Mouse (Mus musculus) neural tube, embryonic 13.5 days (tissue): Measurements from ENCODE around the gene Olfr1361. TPM values are rescaled to one million over a fixed set of nuclear protein-coding genes. Genes with fewer than 3 reads are reported as not detected.

Source experiments
- ATAC-seq: fragments of 200-750 bp; cut with Nextera tagmentation; 2 replicates; pipeline ENCODE4 v1.8.0; 2017; ENCODE audit warnings: low read depth, mild to moderate bottlenecking, moderate TSS enrichment, moderate library complexity
- H3K27ac ChIP-seq: fragments of 300-500 bp; sonication (generic); replicated peaks from 2 replicates; pipeline ENCODE4 v1.5.1; 2015; ENCODE audit warnings: moderate library complexity, mild to moderate bottlenecking, inconsistent platforms
- H3K27me3 ChIP-seq: fragments of 300-500 bp; sonication (generic); 2 replicates; pipeline ENCODE4 v1.6.1; 2015; ENCODE audit warnings: mild to moderate bottlenecking, inconsistent platforms
- H3K36me3 ChIP-seq: fragments of 300-500 bp; sonication (generic); 2 replicates; pipeline ENCODE4 v1.6.1; 2015; ENCODE audit warnings: mild to moderate bottlenecking, inconsistent platforms
- H3K4me1 ChIP-seq: fragments of 300-500 bp; sonication (generic); replicated peaks from 2 replicates; pipeline ENCODE4 v1.6.1; 2015; ENCODE audit warnings: inconsistent platforms
- H3K4me2 ChIP-seq: fragments of 300-500 bp; sonication (generic); 2 replicates; pipeline ENCODE4 v1.6.1; 2015; ENCODE audit warnings: inconsistent platforms, mild to moderate bottlenecking, moderate library complexity
- H3K4me3 ChIP-seq: fragments of 300-500 bp; sonication (generic); 2 replicates; pipeline ENCODE4 v1.5.1; 2015; ENCODE audit warnings: mild to moderate bottlenecking, inconsistent platforms
- H3K9ac ChIP-seq: fragments of 300-500 bp; sonication (generic); 2 replicates; pipeline ENCODE4 v1.6.1; 2015; ENCODE audit warnings: moderate library complexity, mild to moderate bottlenecking, inconsistent platforms
- H3K9me3 ChIP-seq: fragments of 300-500 bp; sonication (generic); 2 replicates; pipeline ENCODE4 v1.6.1; 2016; ENCODE audit warnings: inconsistent platforms
- WGBS: fragments of 180-500 bp; shearing (Covaris S2); methylation state at CpG from one replicate; pipeline ENCODE4 v1.1.7; 2015; 5-methylcytosine and 5-hydroxymethylcytosine counted together
- polyA plus RNA-seq: library from polyadenylated mRNA; unstranded; fragments of >200 nt; fragmentation: Nextera tagmentation; extraction: Ambion mirVana; gene quantifications from 2 replicates; pipeline ENCODE4 v1.2.1, GENCODE M21; 2015

The Olfr1361 gene
- not detected in 2 replicates for polyA plus RNA-seq

GRCm38 (mm10) chr13:21663286-21663685, at the start of gene Olfr1361:
Gene Olfr1361 (minus strand): TSS chr13:21663386.
- WGBS: 71% methylated on average over 2 of the region's 2 CpGs
- no peak within 1 kb of the TSS for H3K4me2 ChIP-seq
- no peaks in the 10 kb centered on the region for H3K4me1 ChIP-seq
- H3K27ac ChIP-seq: no peak within 1 kb of the TSS
- no peaks in the 10 kb centered on the region for H3K36me3 ChIP-seq
- H3K9me3 ChIP-seq: no peaks in the 10 kb centered on the region
- no peak for ATAC-seq
- no peak within 1 kb of the TSS for H3K4me3 ChIP-seq
- H3K27me3 ChIP-seq: no peaks in the 10 kb centered on the region
- no peak within 1 kb of the TSS for H3K9ac ChIP-seq

DNA sequence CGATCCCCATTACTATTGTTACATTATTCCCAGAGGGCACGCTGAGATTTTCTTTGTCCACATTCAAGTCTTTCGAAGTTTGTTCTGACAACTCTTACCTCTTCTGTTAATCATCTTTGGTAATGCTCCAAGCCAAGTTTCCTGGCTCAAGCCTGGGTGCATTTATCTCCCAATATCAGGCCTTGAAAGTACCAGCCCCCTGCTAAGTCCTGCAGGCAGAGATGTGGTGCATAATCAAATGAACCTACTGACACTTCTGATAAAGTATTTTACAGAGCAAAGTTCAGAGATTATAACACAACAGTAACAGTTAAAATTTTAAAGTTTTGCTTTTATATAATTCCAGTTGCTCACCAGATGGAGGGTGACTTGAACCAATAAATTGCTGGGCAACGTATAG, 48.5 kb upstream of the Olfr1361 start:
- no peaks in the 10 kb centered on the region for H3K27me3 ChIP-seq
- ATAC-seq: no peak
- no peak overlapping the region for H3K27ac ChIP-seq
- H3K36me3 ChIP-seq: no peaks in the 10 kb centered on the region
- peak overlapping the region; percentile 59 for H3K4me3 ChIP-seq
- H3K9me3 ChIP-seq: no peaks in the 10 kb centered on the region
- 28% methylated on average over 4 of the region's 4 CpGs for WGBS
- H3K4me2 ChIP-seq: peak overlapping the region; percentile 68
- peak overlapping the region; percentile 55 for H3K9ac ChIP-seq
- peaks cover 18% of the 10 kb centered on the region for H3K4me1 ChIP-seq

DNA sequence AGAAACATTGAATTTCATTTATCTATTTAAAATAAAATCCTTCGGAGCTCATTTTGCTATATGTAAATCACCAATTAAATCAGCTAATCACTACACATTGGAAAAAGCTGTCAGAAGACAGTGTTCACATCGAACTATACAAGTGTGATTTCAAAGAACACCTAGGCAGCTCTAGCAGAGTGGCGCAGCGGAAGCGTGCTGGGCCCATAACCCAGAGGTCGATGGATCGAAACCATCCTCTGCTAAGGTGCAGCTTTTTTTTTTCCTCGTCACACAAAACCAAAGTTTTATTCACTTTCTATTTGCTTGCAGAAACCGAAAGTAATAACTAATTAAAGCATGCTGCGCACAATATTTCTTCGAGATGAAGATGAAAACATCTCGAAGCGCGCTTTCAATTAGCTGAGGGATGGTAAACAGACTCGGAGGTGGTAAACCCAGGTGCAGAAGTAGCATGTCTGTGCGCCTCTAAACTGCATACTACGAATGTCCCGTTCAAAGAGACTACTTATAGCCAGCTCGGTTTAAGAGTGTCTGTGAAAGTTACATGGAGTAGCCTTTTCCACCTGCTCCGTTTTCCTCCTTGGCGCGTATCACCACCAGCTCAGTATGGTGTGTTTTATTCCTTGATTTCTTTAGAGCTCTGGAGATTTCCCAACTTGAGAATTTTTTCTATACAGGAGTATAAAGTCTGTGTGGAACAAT, 47.8 kb upstream of the Olfr1361 start:
- 2% methylated on average over 22 of the region's 22 CpGs for WGBS
- H3K36me3 ChIP-seq: no peaks in the 10 kb centered on the region
- peak overlapping the region; percentile 55 for H3K9ac ChIP-seq
- ATAC-seq: peak; percentile 80
- H3K4me1 ChIP-seq: peaks cover 18% of the 10 kb centered on the region
- no peaks in the 10 kb centered on the region for H3K27me3 ChIP-seq
- H3K27ac ChIP-seq: no peak overlapping the region
- H3K9me3 ChIP-seq: no peaks in the 10 kb centered on the region
- peak overlapping the region; percentile 59 for H3K4me3 ChIP-seq
- H3K4me2 ChIP-seq: peak overlapping the region; percentile 68

DNA sequence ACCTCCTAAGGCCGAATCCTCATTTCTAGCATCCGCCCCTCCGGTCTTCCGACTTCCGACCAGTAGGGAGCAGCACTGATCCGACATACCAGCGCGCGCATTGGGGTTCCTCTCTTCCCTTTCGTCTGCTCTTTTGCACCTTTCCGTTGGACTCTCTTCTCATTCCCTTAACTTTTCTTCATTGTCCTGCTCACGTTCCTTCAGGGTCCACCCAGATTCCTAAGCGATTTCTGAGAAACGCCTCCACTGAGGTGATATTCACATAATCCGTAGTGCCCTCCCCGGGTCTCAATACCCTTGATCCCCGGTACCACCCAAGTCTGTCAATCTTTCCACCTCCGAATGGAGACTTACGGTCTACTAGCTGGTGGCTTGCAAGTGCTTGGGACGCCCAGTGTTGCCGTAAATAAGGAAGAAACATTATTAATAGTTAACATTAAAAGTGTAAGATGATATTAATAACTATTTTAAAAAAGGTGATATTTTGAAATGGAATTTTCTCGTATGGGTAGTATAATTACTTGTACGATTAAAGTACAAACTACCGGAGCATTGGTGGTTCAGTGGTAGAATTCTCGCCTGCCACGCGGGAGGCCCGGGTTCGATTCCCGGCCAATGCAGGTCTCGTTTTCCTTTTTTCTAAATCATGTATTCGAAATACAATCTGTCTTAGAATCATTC, 47.0 kb upstream of the Olfr1361 start:
- Histone ChIP-seq H3K9me3 (no peaks in the 10 kb centered on the region), H3K27me3 (no peaks in the 10 kb centered on the region), H3K4me2 (peak overlapping the region; percentile 68), H3K27ac (peak overlapping the region; percentile 73), H3K4me1 (peaks cover 13% of the 10 kb centered on the region), H3K4me3 (peak overlapping the region; percentile 59), H3K9ac (peak overlapping the region; percentile 72), H3K36me3 (no peaks in the 10 kb centered on the region)
- WGBS: under 1% methylated on average over 32 of the region's 32 CpGs
- ATAC-seq: peak; percentile 86

DNA sequence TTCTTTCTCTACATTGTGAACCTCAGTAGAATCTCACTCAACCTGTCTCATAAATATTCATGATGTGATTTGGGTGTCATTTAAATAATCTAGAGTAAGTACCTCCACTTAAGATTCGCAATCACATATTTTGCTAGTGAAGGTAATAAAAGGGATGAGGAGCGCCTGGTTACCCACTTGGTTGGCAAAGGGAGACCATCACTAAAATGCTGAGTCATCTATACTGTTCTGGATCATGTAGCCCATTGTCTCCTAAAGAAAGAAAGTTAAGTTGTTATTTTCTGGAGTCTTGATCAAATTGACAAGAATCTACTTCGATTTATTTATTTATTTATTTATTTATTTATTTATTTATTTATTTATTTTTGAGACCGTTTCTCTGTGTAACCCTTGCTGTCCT, 43.5 kb upstream of the Olfr1361 start:
- 75% methylated on average over 4 of the region's 4 CpGs for WGBS
- H3K36me3 ChIP-seq: no peaks in the 10 kb centered on the region

GRCm38 (mm10) chr13:21697811-21698210, 34.6 kb upstream of the Olfr1361 start, which contains the start of gene Olfr1359:
Gene Olfr1359 (plus strand): TSS chr13:21698111.
- no peak within 1 kb of the TSS for H3K9ac ChIP-seq
- no peaks in the 10 kb centered on the region for H3K4me1 ChIP-seq
- no peaks in the 10 kb centered on the region for H3K36me3 ChIP-seq
- no peaks in the 10 kb centered on the region for H3K9me3 ChIP-seq
- no peaks in the 10 kb centered on the region for H3K27me3 ChIP-seq
- no peak for ATAC-seq
- H3K4me3 ChIP-seq: no peak within 1 kb of the TSS
- H3K4me2 ChIP-seq: no peak within 1 kb of the TSS
- H3K27ac ChIP-seq: no peak within 1 kb of the TSS

More for the DNA sequence above, 43.5 kb upstream of the Olfr1361 start:
- no peak overlapping the region for H3K27ac ChIP-seq
- no peak overlapping the region for H3K4me2 ChIP-seq
- H3K27me3 ChIP-seq: no peaks in the 10 kb centered on the region
- no peak overlapping the region for H3K4me3 ChIP-seq
- H3K4me1 ChIP-seq: peaks cover 7% of the 10 kb centered on the region; the same call in 1 of the 2 replicates
- H3K9ac ChIP-seq: no peak overlapping the region
- H3K9me3 ChIP-seq: no peaks in the 10 kb centered on the region
- no peak for ATAC-seq

GRCm38 (mm10) chr13:21677305-21677704, 14.1 kb upstream of the Olfr1361 start, which contains the start of gene Olfr1360:
Gene Olfr1360 (minus strand): TSS chr13:21677405.
- WGBS: 80% methylated on average over 2 of the region's 2 CpGs
- no peak for ATAC-seq
- Histone ChIP-seq H3K4me1 (no peaks in the 10 kb centered on the region), H3K9ac (no peak within 1 kb of the TSS), H3K27ac (no peak within 1 kb of the TSS), H3K9me3 (no peaks in the 10 kb centered on the region), H3K4me2 (no peak within 1 kb of the TSS), H3K27me3 (no peaks in the 10 kb centered on the region), H3K4me3 (no peak within 1 kb of the TSS), H3K36me3 (no peaks in the 10 kb centered on the region)

DNA sequence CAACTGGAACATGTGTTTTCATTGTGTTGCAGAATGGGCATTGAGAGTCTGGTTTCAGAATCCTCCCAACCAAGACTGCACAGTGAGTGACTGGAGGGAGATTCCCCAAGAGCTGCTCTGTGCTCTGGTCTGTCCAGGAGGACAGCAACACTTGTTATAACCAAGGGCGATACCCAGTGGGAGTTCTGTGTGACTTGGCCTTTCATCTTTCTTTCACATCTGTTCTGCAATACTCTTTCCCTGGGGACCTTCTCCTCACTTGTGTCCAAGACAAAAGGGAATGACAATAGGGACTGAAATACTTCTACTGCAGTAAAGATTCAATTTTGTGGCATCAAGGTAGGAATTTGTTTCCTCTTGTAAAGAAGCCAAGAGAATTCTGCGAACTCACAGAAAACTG, 20.8 kb downstream of the Olfr1361 start, which contains the start of gene Olfr11:
Gene Olfr11 (minus strand): TSS at position 101 of the 400 bp plus-strand sequence.
- no peaks in the 10 kb centered on the region for H3K4me1 ChIP-seq
- no peak within 1 kb of the TSS for H3K9ac ChIP-seq
- WGBS: 79% methylated on average over 2 of the region's 2 CpGs
- no peak within 1 kb of the TSS for H3K27ac ChIP-seq
- H3K4me2 ChIP-seq: no peak within 1 kb of the TSS
- ATAC-seq: no peak
- no peaks in the 10 kb centered on the region for H3K9me3 ChIP-seq
- no peak within 1 kb of the TSS for H3K4me3 ChIP-seq
- H3K27me3 ChIP-seq: no peaks in the 10 kb centered on the region
- H3K36me3 ChIP-seq: no peaks in the 10 kb centered on the region

GRCm38 (mm10) chr13:21613922-21614321, 49.3 kb downstream of the Olfr1361 start, which contains the start of gene Olfr1362:
Gene Olfr1362 (minus strand): TSS chr13:21614022.
- H3K27ac ChIP-seq: no peak within 1 kb of the TSS
- no peaks in the 10 kb centered on the region for H3K27me3 ChIP-seq
- no peak within 1 kb of the TSS for H3K9ac ChIP-seq
- ATAC-seq: no peak
- H3K4me2 ChIP-seq: no peak within 1 kb of the TSS
- no peak within 1 kb of the TSS for H3K4me3 ChIP-seq
- H3K36me3 ChIP-seq: no peaks in the 10 kb centered on the region
- no peaks in the 10 kb centered on the region for H3K9me3 ChIP-seq
- H3K4me1 ChIP-seq: no peaks in the 10 kb centered on the region

Other genes with a start within 250 kb of the Olfr1361 start
- 3.4 and 3.9 TPM in 2 replicates for gene Pgbd1, start 222.3 kb downstream of the Olfr1361 start, polyA plus RNA-seq
- gene Zscan26, start 209.7 kb downstream of the Olfr1361 start, polyA plus RNA-seq: 23.5 and 27.9 TPM in 2 replicates
- gene Nkapl, start 194.9 kb downstream of the Olfr1361 start, polyA plus RNA-seq: 3.2 and 3.9 TPM in 2 replicates
- 8.9 and 9.0 TPM in 2 replicates for gene Zkscan4, start 184.5 kb downstream of the Olfr1361 start, polyA plus RNA-seq
- gene Gm10065, start 183.9 kb downstream of the Olfr1361 start, polyA plus RNA-seq: not detected in 2 replicates
- gene AK157302, start 168.2 kb downstream of the Olfr1361 start, polyA plus RNA-seq: 0.71 and 0.96 TPM in 2 replicates
- gene Gm11273, start 162.0 kb downstream of the Olfr1361 start, polyA plus RNA-seq: 9.0 and 17.5 TPM in 2 replicates
- 5.2 and 5.6 TPM in 2 replicates for gene Zkscan8, start 132.3 kb downstream of the Olfr1361 start, polyA plus RNA-seq
- 0.13 and 0.32 TPM in 2 replicates for gene Olfr1366, start 120.6 kb downstream of the Olfr1361 start, polyA plus RNA-seq
- not detected in 2 replicates for gene Olfr1535, start 103.5 kb downstream of the Olfr1361 start, polyA plus RNA-seq
- not detected in 2 replicates for gene Olfr1364, start 81.6 kb downstream of the Olfr1361 start, polyA plus RNA-seq
- not detected in 2 replicates for gene Olfr1362, start 49.4 kb downstream of the Olfr1361 start, polyA plus RNA-seq
- 0.07 TPM in 1 of 2 replicates, not detected in the other for gene Olfr11, start 20.9 kb downstream of the Olfr1361 start, polyA plus RNA-seq
- gene Olfr1360, start 14.0 kb upstream of the Olfr1361 start, polyA plus RNA-seq: not detected in 2 replicates
- not detected in 2 replicates for gene Olfr1359, start 34.7 kb upstream of the Olfr1361 start, polyA plus RNA-seq
- 1.4 and 1.5 TPM in 2 replicates for gene Hist1h2bl, start 52.8 kb upstream of the Olfr1361 start, polyA plus RNA-seq
- 5.9 TPM in 1 of 2 replicates, not detected in the other for gene Hist1h2ai, start 53.0 kb upstream of the Olfr1361 start, polyA plus RNA-seq
- 2.7 and 3.3 TPM in 2 replicates for gene Hist1h3h, start 54.3 kb upstream of the Olfr1361 start, polyA plus RNA-seq
- gene Hist1h2bm, start 58.7 kb upstream of the Olfr1361 start, polyA plus RNA-seq: 1.2 and 1.4 TPM in 2 replicates
- 1.0 and 1.7 TPM in 2 replicates for gene Hist1h4j, start 71.7 kb upstream of the Olfr1361 start, polyA plus RNA-seq
- 0.84 and 3.9 TPM in 2 replicates for gene Hist1h4k, start 87.1 kb upstream of the Olfr1361 start, polyA plus RNA-seq
- 6.0 and 7.6 TPM in 2 replicates for gene Hist1h2ak, start 90.4 kb upstream of the Olfr1361 start, polyA plus RNA-seq
- 0.73 and 1.1 TPM in 2 replicates for gene Hist1h2bn, start 90.7 kb upstream of the Olfr1361 start, polyA plus RNA-seq
- gene Hist1h1b, start 117.2 kb upstream of the Olfr1361 start, polyA plus RNA-seq: 3.2 and 5.8 TPM in 2 replicates
- 32.1 and 33.9 TPM in 2 replicates for gene Hist1h3i, start 120.0 kb upstream of the Olfr1361 start, polyA plus RNA-seq
- not detected in 2 replicates for gene Hist1h2an, start 123.8 kb upstream of the Olfr1361 start, polyA plus RNA-seq
- 0.52 and 1.4 TPM in 2 replicates for gene Hist1h2bp, start 124.1 kb upstream of the Olfr1361 start, polyA plus RNA-seq
- gene Hist1h2bq, start 146.8 kb upstream of the Olfr1361 start, polyA plus RNA-seq: 4.3 and 4.4 TPM in 2 replicates
- gene Hist1h2ao, start 147.1 kb upstream of the Olfr1361 start, polyA plus RNA-seq: not detected in 2 replicates
- not detected in 2 replicates for gene Hist1h4m, start 148.4 kb upstream of the Olfr1361 start, polyA plus RNA-seq
- gene Hist1h4n, start 168.8 kb upstream of the Olfr1361 start, polyA plus RNA-seq: 7.0 and 7.5 TPM in 2 replicates
- gene Hist1h2ap, start 170.1 kb upstream of the Olfr1361 start, polyA plus RNA-seq: 641 and 649 TPM in 2 replicates
- 3.9 and 5.2 TPM in 2 replicates for gene Hist1h2br, start 170.4 kb upstream of the Olfr1361 start, polyA plus RNA-seq